Mouse (Mus musculus) monocyte, adult 5-6 weeks (primary cell): ENCODE measurements around the gene Serinc5. TPM values are rescaled to one million over a fixed set of nuclear protein-coding genes. Genes with fewer than 3 reads are reported as not detected.

ENCODE experiments used
- total RNA-seq: library from RNA; stranded (forward); fragments of 200-1000, 200-491, 200-594 nt; gene quantifications from 3 replicates; pipeline ENCODE4 v1.2.3, GENCODE M21; 2017

The Serinc5 gene
- total RNA-seq, 1 experiment from 2014 or later, result 16.3 TPM

Other genes starting within 250 kb of the Serinc5 start
- not detected in 3 replicates for gene Ankrd34b, start 185.2 kb upstream of the Serinc5 start, total RNA-seq
- gene Fam151b, start 127.1 kb upstream of the Serinc5 start, total RNA-seq, result 9.9 to 14.8 TPM (median 14.0 TPM) in 3 replicates
- gene Zfyve16, start 80.2 kb upstream of the Serinc5 start, total RNA-seq, result 15.9 to 28.8 TPM (median 18.5 TPM) in 3 replicates
- 0.48 TPM in 1 of 3 replicates, not detected in the others for gene Spz1, start 34.9 kb upstream of the Serinc5 start, total RNA-seq
- not detected in 3 replicates for gene Thbs4, start 183.7 kb downstream of the Serinc5 start, total RNA-seq
- gene Mtx3, start 233.7 kb downstream of the Serinc5 start, total RNA-seq, result 7.1 to 9.0 TPM (median 7.6 TPM) in 3 replicates